Mouse (Mus musculus): ENCODE results near the gene Serpinc1.

Serpinc1 gene

DNA sequence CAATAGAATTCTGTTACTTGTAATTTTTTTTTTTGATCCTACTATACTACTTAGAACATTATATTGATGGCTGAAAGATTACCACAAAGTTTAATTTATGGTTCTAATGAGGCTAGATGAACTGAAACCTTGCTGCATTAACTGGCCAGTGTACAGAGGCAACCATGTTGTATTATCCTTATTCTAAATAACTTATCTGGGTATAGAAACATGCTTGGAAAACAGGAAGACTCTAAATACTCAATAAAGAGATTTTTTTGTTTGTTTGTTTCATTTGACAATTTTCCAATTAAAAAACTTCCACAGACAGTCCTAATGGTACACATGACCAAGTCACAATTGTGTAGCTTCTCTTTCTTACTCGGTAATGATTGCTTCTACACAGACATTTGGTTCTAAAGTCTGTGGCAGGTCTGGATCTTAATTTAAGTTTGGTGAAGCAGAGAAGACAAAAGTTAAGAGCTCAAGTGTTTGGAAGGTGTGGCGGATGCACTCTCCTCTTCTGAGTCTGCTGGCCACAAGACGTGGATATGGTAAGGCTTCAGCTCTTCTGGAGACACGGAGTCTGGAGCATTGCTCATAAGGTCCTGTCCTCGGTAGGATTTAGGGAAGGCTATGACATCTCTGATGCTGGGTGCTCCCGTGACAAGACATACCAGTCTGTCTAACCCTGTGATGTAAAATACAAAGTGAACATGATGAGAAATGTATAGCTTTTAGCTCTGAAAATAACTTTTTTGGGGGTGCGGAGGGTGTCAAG, 63.1 kb downstream of the Serpinc1 start:
- DNase-seq (ENCODE audit: extremely low spot score, low read depth, low spot score) = no peak

DNA sequence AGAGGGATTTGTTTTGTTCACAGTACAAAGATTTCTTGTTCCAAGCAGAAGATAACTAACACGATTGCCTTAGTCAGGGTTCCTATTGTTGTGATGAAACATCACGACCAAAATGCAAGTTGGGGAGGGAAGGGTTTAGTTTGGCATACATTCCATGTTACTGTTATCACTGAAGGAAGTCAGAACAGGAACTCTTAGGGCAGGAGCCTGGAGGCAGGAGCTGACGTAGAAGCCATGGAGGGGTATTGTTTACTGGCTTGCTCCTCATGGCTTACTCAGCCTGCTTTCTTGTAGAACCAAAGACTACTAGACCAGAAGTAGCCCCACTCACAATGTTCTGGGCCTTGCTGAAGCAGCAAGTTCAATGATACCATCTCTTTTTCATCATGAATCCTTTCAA, 68.6 kb downstream of the Serpinc1 start:
- DNase-seq (ENCODE audit: extremely low spot score, low read depth, low spot score) = no peak

All from hindlimb bud, embryonic 11.5 days (tissue).